Mouse (Mus musculus): ENCODE data around the gene Uts2.

GRCm38 (mm10) chr4:150998626-150999025 is 1.7 kb downstream of the Uts2 start:
- no peak for TF ChIP-seq CTCF (IDR thresholded peaks at IDR 0.05; ENCODE audit: extremely low read depth, insufficient read depth, low read length)
- no peak for TF ChIP-seq POLR2A (IDR thresholded peaks at IDR 0.05; ENCODE audit: extremely low read depth, insufficient read depth, low read length)
